ENCODE assay signal across 8 mouse cellular contexts in genomic region chr6:135197446-135197845, GRCm38 (mm10). TPM values are rescaled to one million over a fixed set of nuclear protein-coding genes. Genes with fewer than 3 reads are reported as not detected.
DNase-seq lines count a peak whose midpoint lies in the region; ATAC-seq and TF ChIP-seq lines count a peak whose summit lies in the region.
"Had no signal": no experiment of that assay in that cellular context is flagged by ENCODE, and none has a peak within 500 bp of the region (broad histone marks: within the 10 kb centered on the region; RNA-seq: fewer than 3 reads in every experiment).

No protein-coding gene starts in this region.

- H3K36me3 ChIP-seq in forebrain, embryonic 10.5 days (replicated peaks): no peaks in the 10 kb centered on the region
- no peaks in the 10 kb centered on the region for H3K36me3 ChIP-seq in limb, embryonic 14.5 days (ENCODE audit: control insufficient read depth, insufficient read depth, low read length)
- no peaks in the 10 kb centered on the region for H3K36me3 ChIP-seq in stomach, postnatal 0 days (ENCODE audit: control insufficient read depth, insufficient read depth, low read length)

- H3K27ac ChIP-seq in forebrain, embryonic 10.5 days: peak overlapping the region; percentile 93
- H3K27ac ChIP-seq in limb, embryonic 14.5 days (replicated peaks; ENCODE audit: low read depth, low read length): no peak overlapping the region
- H3K27ac ChIP-seq in stomach, postnatal 0 days (replicated peaks): no peak overlapping the region

- peak overlapping the region; percentile 71 for H3K4me2 ChIP-seq in limb, embryonic 14.5 days (replicated peaks; ENCODE audit: low read depth, low read length, severe bottlenecking)
- H3K4me2 ChIP-seq in stomach, postnatal 0 days (replicated peaks; ENCODE audit: low read depth): peak overlapping the region; percentile 88

- ATAC-seq in limb, embryonic 14.5 days (ENCODE audit: low FRiP score, low read depth): no peak
- ATAC-seq in stomach, postnatal 0 days (ENCODE audit: low FRiP score, low TSS enrichment): no peak
- no peak for ATAC-seq in granulocyte monocyte progenitor cell, adult 5-6 weeks (replicated peaks; ENCODE audit: poor library complexity, severe bottlenecking)

- H3K9ac ChIP-seq in limb, embryonic 14.5 days (ENCODE audit: low read depth, low read length, severe bottlenecking): peak overlapping the region; percentile 85
- H3K9ac ChIP-seq in stomach, postnatal 0 days (ENCODE audit: low read length): peak overlapping the region; percentile 83

- no peaks in the 10 kb centered on the region for H3K9me3 ChIP-seq in forebrain, embryonic 10.5 days
- no peaks in the 10 kb centered on the region for H3K9me3 ChIP-seq in limb, embryonic 14.5 days (ENCODE audit: control insufficient read depth, low read length)
- H3K9me3 ChIP-seq in stomach, postnatal 0 days (ENCODE audit: control insufficient read depth, low read length): no peaks in the 10 kb centered on the region

- TF ChIP-seq POLR2A in limb, embryonic 14.5 days (IDR thresholded peaks at IDR 0.05; ENCODE audit: borderline replicate concordance, extremely low read depth, insufficient read depth, insufficient read length): no peak

- peak; percentile 15 for DNase-seq in retina, embryonic 14.5 days (ENCODE audit: low spot score)
- DNase-seq in retina, postnatal 1 day: no peak
- DNase-seq in forebrain, embryonic 10.5 days (ENCODE audit: extremely low spot score, low spot score): no peak
- DNase-seq in limb, embryonic 14.5 days (ENCODE audit: low spot score): no peak
- no peak for DNase-seq in stomach, postnatal 0 days (ENCODE audit: low spot score)
- DNase-seq in natural killer cell, adult 2 months (ENCODE audit: low spot score in 2 of 2): no peak

- TF ChIP-seq EP300 in stomach, postnatal 0 days (optimal IDR thresholded peaks at IDR 0.05): no peak

- peak overlapping the region; percentile 91 for H3K4me3 ChIP-seq in forebrain, embryonic 10.5 days
- peak overlapping the region; percentile 91 for H3K4me3 ChIP-seq in limb, embryonic 14.5 days (replicated peaks; ENCODE audit: low read length)
- H3K4me3 ChIP-seq in stomach, postnatal 0 days (ENCODE audit: low read depth, low read length): peak overlapping the region; percentile 85

- peaks cover 32% of the 10 kb centered on the region for H3K4me1 ChIP-seq in forebrain, embryonic 10.5 days
- no peaks in the 10 kb centered on the region for H3K4me1 ChIP-seq in limb, embryonic 14.5 days (ENCODE audit: control insufficient read depth, insufficient read depth, low read length)
- 0 out of 2 replicates have a peak, but pooled peaks cover 2% of the 10 kb centered on the region for H3K4me1 ChIP-seq in stomach, postnatal 0 days (replicated peaks; ENCODE audit: control insufficient read depth, insufficient read depth)

- H3K27me3 ChIP-seq in forebrain, embryonic 10.5 days (ENCODE audit: poor library complexity, severe bottlenecking): peaks cover 12% of the 10 kb centered on the region
- no peaks in the 10 kb centered on the region for H3K27me3 ChIP-seq in limb, embryonic 14.5 days (ENCODE audit: control insufficient read depth, insufficient read depth, low read length)
- H3K27me3 ChIP-seq in stomach, postnatal 0 days (ENCODE audit: control insufficient read depth, insufficient read depth, low read length): no peaks in the 10 kb centered on the region

- WGBS in forebrain, embryonic 10.5 days: 20% methylated on average over 7 of the region's 7 CpGs
- WGBS in limb, embryonic 14.5 days: 10% methylated on average over 7 of the region's 7 CpGs
- 19% methylated on average over 7 of the region's 7 CpGs for WGBS in stomach, postnatal 0 days

- TF ChIP-seq CTCF in stomach, postnatal 0 days (IDR thresholded peaks at IDR 0.05; ENCODE audit: low read depth): no peak

RNA-seq across cellular contexts. Expression of gene Fam234b, which starts 0.3 kb away (rescaled TPM):
- 23.3 and 25.4 TPM in 2 replicates for polyA plus RNA-seq in forebrain, embryonic 10.5 days (2016; fragmentation: Nextera tagmentation; extraction: Ambion mirVana)
- polyA plus RNA-seq in limb, embryonic 14.5 days (2012; rRNA removed): 26.2 and 31.6 TPM in 2 replicates
- 23.9 and 27.3 TPM in 2 replicates for polyA plus RNA-seq in limb, embryonic 14.5 days (2014; fragmentation: Nextera tagmentation; extraction: Ambion mirVana)
- polyA plus RNA-seq in stomach, postnatal 0 days (2015; fragmentation: Nextera tagmentation; extraction: Ambion mirVana): 12.4 and 13.3 TPM in 2 replicates
- 1.7 and 4.4 TPM in 2 replicates for total RNA-seq in granulocyte monocyte progenitor cell, adult 5-6 weeks (2014; fragmentation: Nextera tagmentation)
- 2.3 and 2.5 TPM in 2 replicates for total RNA-seq in granulocyte monocyte progenitor cell, adult 5-6 weeks (2017)

RNA-seq across cellular contexts. Expression of gene Hebp1, which starts 0.4 kb away (rescaled TPM):
- polyA plus RNA-seq in forebrain, embryonic 10.5 days (2016; fragmentation: Nextera tagmentation; extraction: Ambion mirVana): 3.5 and 7.6 TPM in 2 replicates
- polyA plus RNA-seq in limb, embryonic 14.5 days (2012; rRNA removed): 16.6 and 23.2 TPM in 2 replicates
- polyA plus RNA-seq in limb, embryonic 14.5 days (2014; fragmentation: Nextera tagmentation; extraction: Ambion mirVana): 5.7 and 5.9 TPM in 2 replicates
- polyA plus RNA-seq in stomach, postnatal 0 days (2015; fragmentation: Nextera tagmentation; extraction: Ambion mirVana): 33.7 and 42.3 TPM in 2 replicates
- total RNA-seq in granulocyte monocyte progenitor cell, adult 5-6 weeks (2014; fragmentation: Nextera tagmentation): 3.1 and 10.8 TPM in 2 replicates
- 6.7 and 29.6 TPM in 2 replicates for total RNA-seq in granulocyte monocyte progenitor cell, adult 5-6 weeks (2017)

RNA-seq across cellular contexts. Expression of gene Gsg1, which starts 56.7 kb away (rescaled TPM):
- 0.16 TPM in 1 of 2 replicates, not detected in the other for polyA plus RNA-seq in forebrain, embryonic 10.5 days (2016; fragmentation: Nextera tagmentation; extraction: Ambion mirVana)
- 1.4 and 1.6 TPM in 2 replicates for polyA plus RNA-seq in limb, embryonic 14.5 days (2012; rRNA removed)
- polyA plus RNA-seq in limb, embryonic 14.5 days (2014; fragmentation: Nextera tagmentation; extraction: Ambion mirVana): 1.1 and 2.2 TPM in 2 replicates
- polyA plus RNA-seq in stomach, postnatal 0 days (2015; fragmentation: Nextera tagmentation; extraction: Ambion mirVana): 0.50 and 0.80 TPM in 2 replicates
- not detected in 2 replicates for total RNA-seq in granulocyte monocyte progenitor cell, adult 5-6 weeks (2014; fragmentation: Nextera tagmentation)
- not detected in 2 replicates for total RNA-seq in granulocyte monocyte progenitor cell, adult 5-6 weeks (2017)
- total RNA-seq: neutrophil, adult 5-6 weeks had no signal
